Mouse (Mus musculus): ENCODE measurements around the gene Plgrkt. TPM values are rescaled to one million over a fixed set of nuclear protein-coding genes. Genes with fewer than 3 reads are reported as not detected.

Plgrkt gene
- polyA plus RNA-seq, 1 experiment from 2014 or later = 126 TPM

GRCm38 (mm10) chr19:29302119-29302518 is 65.1 kb downstream of the Plgrkt start:
- ATAC-seq (replicated peaks; ENCODE audit: low FRiP score, low TSS enrichment, low read depth) = no peak
- no peak for DNase-seq (ENCODE audit: low spot score)
- 92% methylated on average over 2 of the region's 2 CpGs for WGBS
- Histone ChIP-seq H3K4me1 (replicated peaks; ENCODE audit: control insufficient read depth, insufficient read depth, low read length) (no peaks in the 10 kb centered on the region), H3K27ac (ENCODE audit: low read depth) (no peak overlapping the region), H3K4me3 (ENCODE audit: low read depth, low read length) (no peak overlapping the region), H3K36me3 (ENCODE audit: control insufficient read depth, insufficient read depth, low read length) (peaks cover 73% of the 10 kb centered on the region), H3K9me3 (ENCODE audit: control insufficient read depth, low read length) (no peaks in the 10 kb centered on the region), H3K27me3 (replicated peaks; ENCODE audit: control insufficient read depth, insufficient read depth, low read length) (no peaks in the 10 kb centered on the region), H3K4me2 (ENCODE audit: low read length) (no peak overlapping the region), H3K9ac (ENCODE audit: low read length) (no peak overlapping the region)

- H3K9ac ChIP-seq (ENCODE audit: low read length) = no peak overlapping the region
- WGBS = 94% methylated on average over 13 of the region's 13 CpGs
- no peaks in the 10 kb centered on the region for H3K9me3 ChIP-seq (ENCODE audit: control insufficient read depth, low read length)
- H3K4me1 ChIP-seq (replicated peaks; ENCODE audit: control insufficient read depth, insufficient read depth, low read length) = no peaks in the 10 kb centered on the region
- peaks cover 74% of the 10 kb centered on the region for H3K36me3 ChIP-seq (ENCODE audit: control insufficient read depth, insufficient read depth, low read length)
- no peaks in the 10 kb centered on the region for H3K27me3 ChIP-seq (replicated peaks; ENCODE audit: control insufficient read depth, insufficient read depth, low read length)
- no peak overlapping the region for H3K27ac ChIP-seq (ENCODE audit: low read depth)
- ATAC-seq (replicated peaks; ENCODE audit: low FRiP score, low TSS enrichment, low read depth) (no peak), DNase-seq (ENCODE audit: low spot score) (no peak)
- H3K4me3 ChIP-seq (ENCODE audit: low read depth, low read length) = no peak overlapping the region
- H3K4me2 ChIP-seq (ENCODE audit: low read length) = no peak overlapping the region
Measured at GRCm38 (mm10) chr19:29300919-29301318, 66.3 kb downstream of the Plgrkt start.

Other genes with a start within 250 kb of the Plgrkt start
- gene Jak2, start 115.6 kb downstream of the Plgrkt start, polyA plus RNA-seq (2014; fragmentation: Nextera tagmentation; extraction: Ambion mirVana) = 10.6 and 11.6 TPM in 2 replicates
- 7.9 and 8.4 TPM in 2 replicates for gene Insl6, start 42.0 kb downstream of the Plgrkt start, polyA plus RNA-seq (2014; fragmentation: Nextera tagmentation; extraction: Ambion mirVana)
- 0.51 and 0.53 TPM in 2 replicates for gene Rln1, start 32.7 kb downstream of the Plgrkt start, polyA plus RNA-seq (2014; fragmentation: Nextera tagmentation; extraction: Ambion mirVana)
- 0.47 and 0.97 TPM in 2 replicates for gene Cd274, start 65 bp upstream of the Plgrkt start, polyA plus RNA-seq (2014; fragmentation: Nextera tagmentation; extraction: Ambion mirVana)
- gene Pdcd1lg2, start 43.5 kb upstream of the Plgrkt start, polyA plus RNA-seq (2014; fragmentation: Nextera tagmentation; extraction: Ambion mirVana) = not detected in 2 replicates
- gene Ric1, start 154.9 kb upstream of the Plgrkt start, polyA plus RNA-seq (2014; fragmentation: Nextera tagmentation; extraction: Ambion mirVana) = 15.8 TPM in 2 replicates

Data from intestine, embryonic 14.5 days (tissue).